ENCODE assay signal across 10 mouse cellular contexts in the genomic region with DNA sequence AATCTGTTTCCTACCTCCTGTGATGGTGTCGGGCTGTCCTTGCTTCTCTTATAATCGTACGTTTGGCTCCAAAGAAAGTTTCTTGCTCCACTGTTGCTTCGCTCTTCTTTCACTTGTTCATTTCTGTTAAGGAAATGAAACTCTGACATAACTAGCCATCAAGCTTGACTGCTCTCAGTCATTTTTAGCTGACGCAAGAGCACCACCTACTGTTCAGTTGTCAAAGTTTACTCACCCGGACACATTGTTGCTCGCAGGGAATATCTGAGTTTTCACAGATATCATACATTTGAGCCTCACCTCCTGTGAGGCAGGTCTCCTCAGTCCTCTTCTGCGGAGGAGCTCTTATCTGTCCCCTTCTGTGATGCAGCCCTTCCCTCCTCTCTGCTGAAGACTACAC. TPM values are rescaled to one million over a fixed set of nuclear protein-coding genes. Genes with fewer than 3 reads are reported as not detected.
DNase-seq lines count a peak whose midpoint lies in the region; ATAC-seq and TF ChIP-seq lines count a peak whose summit lies in the region.
"Had no signal": no experiment of that assay in that cellular context is flagged by ENCODE, and none has a peak within 500 bp of the region (broad histone marks: within the 10 kb centered on the region; RNA-seq: fewer than 3 reads in every experiment).

No protein-coding gene starts in this region.

- H3K27ac ChIP-seq in bone marrow, adult 2 months (ENCODE audit: control insufficient read depth, insufficient read depth, low read depth, low read length, poor library complexity), result no peak overlapping the region
- H3K27ac ChIP-seq in layer of hippocampus, adult 2 months, result no peak overlapping the region
- H3K27ac ChIP-seq: embryonic facial prominence, embryonic 12.5 days; lung, embryonic 15.5 days had no signal

- 29% methylated on average over 8 of the region's 8 CpGs for WGBS in bone marrow, adult 2 months

- TF ChIP-seq CTCF in bone marrow, adult 2 months (IDR thresholded peaks at IDR 0.05; ENCODE audit: control insufficient read depth, insufficient read depth, low read length), result peak; percentile 36
- peak; percentile 87 for TF ChIP-seq CTCF in layer of hippocampus, adult 2 months (conservative IDR thresholded peaks at IDR 0.05)

- peak; percentile 64 to 81 for DNase-seq in heart, adult 18-20 months
- DNase-seq in heart, postnatal 25 days (ENCODE audit: low spot score), result no peak
- DNase-seq in CD4-positive, CD25-positive, alpha-beta regulatory T cell, adult 2 months (ENCODE audit: low read depth, low spot score), result peak; percentile 75
- DNase-seq in gastrocnemius, postnatal 10 days, result peak; percentile 46
- peak; percentile 42 to 75 for DNase-seq in layer of hippocampus, adult 2 months (ENCODE audit: low spot score in 2 of 2)
- DNase-seq in thymus, postnatal 10 days (ENCODE audit: low spot score in 2 of 2), result peak; percentile 5 to 55

- TF ChIP-seq POLR2A in bone marrow, adult 2 months (IDR thresholded peaks at IDR 0.05; ENCODE audit: borderline replicate concordance, control insufficient read depth, low read depth, low read length), result no peak

- intact Hi-C loops in heart, postnatal 25 days (cut with DNase I), result no loop called here

- peak; percentile 98 for ATAC-seq in megakaryocyte progenitor cell, adult 5-6 weeks (replicated peaks; ENCODE audit: poor library complexity)

- no peak overlapping the region for H3K4me3 ChIP-seq in bone marrow, adult 2 months (replicated peaks; ENCODE audit: control insufficient read depth, low read depth, low read length)
- no peak overlapping the region for H3K4me3 ChIP-seq in layer of hippocampus, adult 2 months
- H3K4me3 ChIP-seq: embryonic facial prominence, embryonic 12.5 days; lung, embryonic 15.5 days had no signal

- no peaks in the 10 kb centered on the region for H3K4me1 ChIP-seq in bone marrow, adult 2 months (ENCODE audit: control insufficient read depth, insufficient read depth, low read length)
- H3K4me1 ChIP-seq: embryonic facial prominence, embryonic 12.5 days; lung, embryonic 15.5 days had no signal

RNA-seq across cellular contexts. Expression of a gene that starts 44.8 kb away (rescaled TPM):
- 10 to 100 TPM; 35.6 to 40.0 TPM for total RNA-seq in heart, adult 18-20 months (2021)
- total RNA-seq in heart, postnatal 25 days (2021), result 10 to 100 TPM; 39.4 to 41.8 TPM
- polyA plus RNA-seq in bone marrow, adult 2 months (2011; ENCODE audit: insufficient read depth, insufficient read length, low replicate concordance, missing spikeins), result 5.5 and 7.4 TPM in 2 replicates
- total RNA-seq in gastrocnemius, postnatal 10 days (2021), result 10 to 100 TPM; 52.4 to 60.9 TPM
- 10 to 100 TPM; 44.5 to 46.3 TPM for total RNA-seq in layer of hippocampus, adult 2 months (2021)
- 1.3 and 1.6 TPM in 2 replicates for total RNA-seq in megakaryocyte progenitor cell, adult 5-6 weeks (2015)
- total RNA-seq in megakaryocyte progenitor cell, adult 5-6 weeks (2017), result 0.54 and 2.8 TPM in 2 replicates

Comparison
In these comparisons a context has a peak if more than half of its experiments do, and no peak if none do; other contexts are left out.
1. RNA of a gene that starts 44.8 kb away (total RNA-seq): 52.4 to 60.9 TPM in gastrocnemius, postnatal 10 days, 44.5 to 46.3 TPM in layer of hippocampus, adult 2 months, 39.4 to 41.8 TPM in heart, postnatal 25 days and 35.6 to 40.0 TPM in heart, adult 18-20 months; 0.54 to 2.8 TPM in megakaryocyte progenitor cell, adult 5-6 weeks; every median in the first group is over 4 times any median in the second.